Mouse (Mus musculus) lung, adult 2 months (tissue): ENCODE results near the gene Ide. TPM values are rescaled to one million over a fixed set of nuclear protein-coding genes. Genes with fewer than 3 reads are reported as not detected.

Experiments
- DNase-seq: peaks from one replicate; pipeline ENCODE4 v3.0.0; 2022
- H3K4me1 ChIP-seq: fragments of 200-500 bp; 2 replicates; pipeline ENCODE4 v1.6.1; 2011; ENCODE audit warnings: low read length; ENCODE audit not compliant: control insufficient read depth, insufficient read depth
- H3K4me3 ChIP-seq: fragments of 200-500 bp; replicated peaks from 2 replicates; pipeline ENCODE3; 2011; ENCODE audit warnings: low read depth, mild to moderate bottlenecking, control low read depth, low read length; ENCODE audit errors: extremely low read depth
- CTCF ChIP-seq: fragments of 200-500 bp; IDR thresholded peaks from 2 replicates; pipeline ENCODE4 v1.5.1; 2011; ENCODE audit warnings: mild to moderate bottlenecking, low read length, control low read depth; ENCODE audit not compliant: insufficient read depth
- POLR2A ChIP-seq: fragments of 200-500 bp; IDR thresholded peaks from 2 replicates; pipeline ENCODE4 v1.6.1; 2011; ENCODE audit warnings: low read depth, mild to moderate bottlenecking, control low read depth, low read length, borderline replicate concordance; ENCODE audit errors: extremely low read depth
- WGBS: fragments of 180-500 bp; shearing (Covaris S2); methylation state at CpG from one replicate; pipeline ENCODE4 v1.1.7; 2018; 5-methylcytosine and 5-hydroxymethylcytosine counted together
- polyA plus RNA-seq: library from polyadenylated mRNA; depleted of rRNA; stranded (reverse); fragments of >200 nt; gene quantifications from 2 replicates; pipeline ENCODE4 v1.2.3, GENCODE M21; 2012

The Ide gene
- polyA plus RNA-seq, 1 experiment, result 34.9 TPM

DNA sequence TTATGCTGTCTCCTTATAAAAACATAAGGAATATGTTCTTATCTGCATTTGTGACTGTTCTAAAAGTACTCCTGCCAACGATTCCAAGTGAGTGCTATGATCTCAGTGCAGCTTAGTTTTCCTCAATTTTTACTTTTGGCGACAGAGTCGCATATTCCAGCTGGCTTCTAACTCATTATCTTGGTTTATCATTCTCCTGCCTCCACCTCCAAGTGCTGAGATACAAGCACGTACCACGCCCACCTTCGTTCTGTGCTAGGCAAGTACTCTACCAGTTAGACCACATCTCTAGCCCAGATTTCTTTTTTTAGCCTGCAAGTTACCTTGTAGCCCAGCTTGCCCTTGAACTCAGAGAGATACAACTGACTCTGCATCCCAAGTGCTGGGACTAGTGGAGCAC is 54.5 kb downstream of the Ide start:
- Histone ChIP-seq H3K4me1 (no peaks in the 10 kb centered on the region), H3K4me3 (no peak overlapping the region)
- 78% methylated on average over 6 of the region's 6 CpGs for WGBS
- no peak for TF ChIP-seq CTCF
- no peak for TF ChIP-seq POLR2A
- no peak for DNase-seq

- H3K4me3 ChIP-seq, result no peak overlapping the region
- no peak for DNase-seq
- 91% methylated on average over 1 of the region's 1 CpGs for WGBS
- H3K4me1 ChIP-seq, result no peaks in the 10 kb centered on the region
- TF ChIP-seq CTCF, result no peak
- TF ChIP-seq POLR2A, result no peak
Measured at GRCm38 (mm10) chr19:37281710-37282109, 55.9 kb downstream of the Ide start.

DNA sequence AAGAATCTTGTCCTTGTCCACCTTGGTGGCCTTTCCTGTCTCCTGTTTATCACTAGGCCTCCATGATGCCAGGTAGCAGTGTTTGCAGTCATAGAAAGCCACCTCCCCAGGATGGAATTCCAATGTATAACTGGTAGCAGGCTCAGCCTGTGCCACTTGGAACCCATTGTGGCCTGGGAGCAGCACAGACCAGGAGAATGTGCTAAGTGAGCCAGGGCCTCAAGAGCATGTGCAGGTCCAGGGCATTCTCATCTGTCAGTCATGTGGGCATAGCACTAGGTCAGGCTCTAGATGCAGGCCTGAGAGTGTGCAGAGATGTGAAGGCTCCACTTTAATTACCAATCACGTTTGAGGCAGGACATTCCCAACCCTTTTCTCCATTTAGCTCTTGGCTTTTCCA is 58.5 kb downstream of the Ide start:
- no peak for DNase-seq
- H3K4me1 ChIP-seq, result no peaks in the 10 kb centered on the region
- H3K4me3 ChIP-seq, result no peak overlapping the region
- TF ChIP-seq POLR2A, result no peak
- TF ChIP-seq CTCF, result no peak
- WGBS, result 85% methylated on average over 1 of the region's 1 CpGs

- H3K4me3 ChIP-seq, result no peak overlapping the region
- 94% methylated on average over 9 of the region's 9 CpGs for WGBS
- no peaks in the 10 kb centered on the region for H3K4me1 ChIP-seq
- TF ChIP-seq POLR2A, result no peak
- TF ChIP-seq CTCF, result no peak
- DNase-seq, result no peak
Measured at GRCm38 (mm10) chr19:37275555-37275954, 62.1 kb downstream of the Ide start.

DNA sequence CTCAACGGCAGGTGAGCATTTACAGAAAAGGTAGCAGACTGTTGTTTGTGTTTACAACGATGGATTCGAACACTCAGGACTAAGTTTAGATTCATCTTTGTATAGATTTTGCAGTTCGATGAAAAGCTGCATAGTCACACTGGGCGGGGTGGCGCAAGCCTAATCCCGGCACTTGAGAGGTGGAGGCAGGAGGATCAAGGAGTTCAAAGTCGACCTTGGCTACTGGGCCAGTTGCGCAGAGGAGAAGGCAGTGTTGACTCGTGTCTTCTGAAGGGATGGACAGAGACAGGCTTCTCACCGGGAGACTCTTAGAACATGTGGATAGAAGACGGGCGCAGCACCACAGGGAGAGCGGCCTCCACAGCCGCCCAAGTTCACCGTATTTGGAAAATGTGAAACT is 68.5 kb downstream of the Ide start:
- TF ChIP-seq POLR2A (no peak), CTCF (no peak)
- Histone ChIP-seq H3K4me3 (no peak overlapping the region), H3K4me1 (no peaks in the 10 kb centered on the region)
- DNase-seq, result no peak
- 90% methylated on average over 16 of the region's 16 CpGs for WGBS

- DNase-seq, result peak; percentile 84
- TF ChIP-seq CTCF (peak; percentile 99), POLR2A (no peak)
- 27% methylated on average over 10 of the region's 10 CpGs for WGBS
- no peaks in the 10 kb centered on the region for H3K4me1 ChIP-seq
- H3K4me3 ChIP-seq, result no peak overlapping the region
Measured at GRCm38 (mm10) chr19:37265333-37266103, 72.1 kb downstream of the Ide start.

DNA sequence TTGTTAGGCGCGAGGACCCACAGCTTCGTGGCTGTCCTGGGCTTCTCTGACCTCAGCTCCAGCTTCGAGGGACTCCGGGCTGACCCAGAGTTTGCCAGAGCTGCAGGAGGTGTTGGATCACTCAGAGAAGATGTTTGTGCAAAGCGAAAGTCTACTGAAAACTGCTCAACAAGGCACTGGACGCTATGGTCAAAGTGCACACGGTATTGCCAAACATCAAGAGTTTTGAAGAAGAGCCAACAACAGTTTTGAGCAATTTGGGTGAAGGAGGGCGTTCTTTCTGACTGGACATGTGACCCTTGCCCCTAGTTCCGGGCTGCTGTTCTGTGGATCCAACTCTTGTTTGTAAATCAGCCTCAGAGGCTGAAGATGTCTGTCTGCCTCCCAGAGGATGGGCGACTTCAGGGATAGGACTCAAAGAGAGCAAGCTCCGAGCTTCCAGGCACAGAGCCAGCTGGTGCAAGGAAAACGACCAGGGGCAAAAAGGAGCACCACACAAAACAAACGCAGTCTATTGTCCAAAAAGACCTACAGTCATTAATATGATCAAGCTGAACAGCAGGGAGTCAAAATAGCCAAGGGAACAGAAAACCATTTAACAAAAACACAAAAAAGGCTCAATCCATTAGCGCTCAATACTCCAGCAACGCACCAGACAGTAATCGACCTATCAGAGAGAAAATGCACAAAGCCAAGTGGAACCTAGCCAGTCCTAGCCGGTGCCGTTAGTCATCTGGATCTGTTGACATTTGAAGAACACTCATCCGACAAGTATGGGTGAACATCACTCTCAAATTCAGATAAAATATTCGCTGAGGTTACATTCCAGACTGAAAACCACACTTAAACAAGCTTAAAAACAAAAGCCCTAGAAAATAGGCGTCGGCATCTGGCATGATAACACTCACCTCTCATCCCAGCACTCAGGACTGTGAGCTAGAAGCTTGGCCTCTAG is 73.4 kb downstream of the Ide start:
- peak; percentile 28 for DNase-seq
- 40% methylated on average over 23 of the region's 23 CpGs for WGBS
- H3K4me3 ChIP-seq, result peak overlapping the region; percentile 18
- no peak for TF ChIP-seq CTCF
- no peak for TF ChIP-seq POLR2A
- no peaks in the 10 kb centered on the region for H3K4me1 ChIP-seq

GRCm38 (mm10) chr19:37263566-37263942 is 74.1 kb downstream of the Ide start:
- Histone ChIP-seq H3K4me3 (no peak overlapping the region), H3K4me1 (no peaks in the 10 kb centered on the region)
- TF ChIP-seq POLR2A (no peak), CTCF (no peak)
- DNase-seq, result no peak
- 60% methylated on average over 8 of the region's 8 CpGs for WGBS

DNA sequence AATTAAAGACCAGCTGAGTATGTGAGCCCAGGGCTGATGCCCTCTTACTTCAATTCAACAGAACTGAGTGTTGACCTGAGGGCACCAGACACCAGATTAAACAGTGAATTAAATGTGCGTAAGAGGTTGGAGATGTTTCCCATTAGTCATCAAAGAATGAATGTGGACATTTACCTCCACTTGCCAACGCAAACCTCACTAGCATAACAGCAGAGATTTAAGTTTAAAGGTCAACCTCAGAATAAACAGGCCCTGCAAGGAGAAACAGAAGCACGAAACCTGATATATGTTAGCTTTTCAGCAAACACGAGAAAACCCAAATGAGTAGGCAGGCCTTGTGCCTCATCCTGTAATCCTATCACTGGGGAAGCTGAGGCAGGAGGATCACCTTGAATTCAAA is 75.3 kb downstream of the Ide start:
- no peak for DNase-seq
- no peak overlapping the region for H3K4me3 ChIP-seq
- WGBS, result 60% methylated on average over 4 of the region's 4 CpGs
- H3K4me1 ChIP-seq, result no peaks in the 10 kb centered on the region
- no peak for TF ChIP-seq POLR2A
- no peak for TF ChIP-seq CTCF
